Mouse (Mus musculus) ES-E14 (cell line): ENCODE results near the gene Tctex1d1. TPM values are rescaled to one million over a fixed set of nuclear protein-coding genes. Genes with fewer than 3 reads are reported as not detected.
A peak's percentile ranks its signal among the peaks of the same experiment; 100 is the strongest.

Experiments used
- DNase-seq: peaks from one replicate; pipeline ENCODE4 v3.0.0-alpha.2; 2013; ENCODE audit warnings: low read depth, low spot score
- H3K27ac ChIP-seq: 2 replicates; pipeline ENCODE4 v1.5.1; 2012; ENCODE audit warnings: low read depth, mild to moderate bottlenecking, low read length, moderate library complexity, mixed read lengths; ENCODE audit not compliant: poor library complexity, insufficient read depth, severe bottlenecking
- H3K36me3 ChIP-seq: 2 replicates; pipeline ENCODE4 v1.6.1; 2012; ENCODE audit warnings: mild to moderate bottlenecking, low read length, moderate library complexity, mixed read lengths; ENCODE audit not compliant: control insufficient read depth, poor library complexity, insufficient read depth, severe bottlenecking
- H3K4me1 ChIP-seq, 2 experiments: fragments of 150-350 bp in 1 of 2; sonication (generic) in 1 of 2; 2 replicates each; pipeline ENCODE4 v1.6.1; 2012; ENCODE audit warnings: low read length in 2 of 2, mild to moderate bottlenecking in 1 of 2, mixed read lengths in 1 of 2; ENCODE audit not compliant: control insufficient read depth in 2 of 2, insufficient read depth in 2 of 2, poor library complexity in 1 of 2
- H3K4me3 ChIP-seq, 2 experiments: fragments of 150-350 bp in 1 of 2; sonication (generic) in 1 of 2; 2 replicates each; pipeline ENCODE4 v1.5.1; 2012; ENCODE audit warnings: low read length in 2 of 2, low read depth in 1 of 2, mild to moderate bottlenecking in 1 of 2, mixed read lengths in 1 of 2; ENCODE audit not compliant: insufficient read depth in 1 of 2, poor library complexity in 1 of 2, severe bottlenecking in 1 of 2
- H3K9ac ChIP-seq: 2 replicates; pipeline ENCODE4 v1.6.1; 2012; ENCODE audit warnings: low read depth, mild to moderate bottlenecking, low read length, mixed read lengths; ENCODE audit not compliant: poor library complexity, insufficient read depth, severe bottlenecking
- H3K9me3 ChIP-seq: fragments of 150-350 bp; sonication (generic); 2 replicates; pipeline ENCODE4 v1.6.1; 2012; ENCODE audit warnings: low read depth, mild to moderate bottlenecking, low read length; ENCODE audit not compliant: control insufficient read depth, insufficient read depth
- CHD2 ChIP-seq: IDR thresholded peaks from 2 replicates; pipeline ENCODE4 v1.6.1; 2014; ENCODE audit warnings: mild to moderate bottlenecking, low read depth, low read length, inconsistent platforms
- HCFC1 ChIP-seq: IDR thresholded peaks from 2 replicates; pipeline ENCODE4 v1.6.1; 2012; ENCODE audit warnings: low read length, inconsistent platforms, borderline replicate concordance; ENCODE audit not compliant: insufficient read depth
- MAFK ChIP-seq: IDR thresholded peaks from 2 replicates; pipeline ENCODE4 v1.6.1; 2014; ENCODE audit warnings: mild to moderate bottlenecking, low read depth, low read length, inconsistent platforms; ENCODE audit not compliant: insufficient read depth
- ZC3H11A ChIP-seq: IDR thresholded peaks from 2 replicates; pipeline ENCODE4 v1.6.1; 2012; ENCODE audit warnings: low read depth, mild to moderate bottlenecking, inconsistent platforms, low read length, borderline replicate concordance
- ZNF384 ChIP-seq: IDR thresholded peaks from 2 replicates; pipeline ENCODE4 v1.6.1; 2012; ENCODE audit warnings: low read depth, low read length, inconsistent platforms
- in situ Hi-C, 2 experiments: fragments of 600-800 bp; cut with MboI; formaldehyde crosslinking; loops; one replicate each; pipeline ENCODE4 v1.15.1; 2025; ENCODE audit warnings: low sequenced_read_pairs in 2 of 2, inconsistent platforms in 1 of 2; ENCODE audit not compliant: unreplicated experiment in 2 of 2
- total RNA-seq: library from RNA; depleted of rRNA; stranded (reverse); fragments of 300-350 nt; gene quantifications from 2 replicates; pipeline ENCODE4 v1.2.3, GENCODE M21; 2012

Gene Tctex1d1
- total RNA-seq, 1 experiment, result not detected

DNA sequence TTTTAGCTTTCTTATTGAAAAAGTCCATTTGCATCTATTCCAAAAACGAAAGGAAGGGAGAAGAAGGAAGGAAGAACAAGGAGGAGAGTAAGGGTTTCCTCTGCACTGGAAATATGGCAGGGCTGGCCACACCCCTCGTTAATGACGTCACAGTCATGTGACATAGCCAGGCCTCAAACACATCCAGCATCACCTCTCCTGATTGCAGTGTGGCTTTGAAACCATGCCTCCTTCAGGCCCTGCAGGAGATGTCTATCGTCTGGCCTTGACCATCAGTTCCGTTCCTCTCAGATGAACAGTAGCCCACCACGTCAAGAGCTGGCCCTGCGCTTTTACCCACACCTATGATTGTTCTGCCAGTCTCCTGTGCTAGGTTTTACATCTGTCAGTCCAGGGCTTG, 7.8 kb downstream of the Tctex1d1 start:
- no peak overlapping the region for H3K4me3 ChIP-seq
- no peaks in the 10 kb centered on the region for H3K36me3 ChIP-seq
- H3K27ac ChIP-seq, result no peak overlapping the region
- in situ Hi-C loops, result no loop called here
- H3K4me1 ChIP-seq, result peaks cover 0 to 3% of the 10 kb centered on the region in 2 experiments; a peak in 1 of 4 replicates
- no peak overlapping the region for H3K9ac ChIP-seq
- H3K9me3 ChIP-seq, result no peaks in the 10 kb centered on the region
- no peak for DNase-seq
- no peak for TF ChIP-seq ZNF384
- no peak for TF ChIP-seq ZC3H11A
- TF ChIP-seq MAFK, result no peak
- no peak for TF ChIP-seq HCFC1
- no peak for TF ChIP-seq CHD2

DNA sequence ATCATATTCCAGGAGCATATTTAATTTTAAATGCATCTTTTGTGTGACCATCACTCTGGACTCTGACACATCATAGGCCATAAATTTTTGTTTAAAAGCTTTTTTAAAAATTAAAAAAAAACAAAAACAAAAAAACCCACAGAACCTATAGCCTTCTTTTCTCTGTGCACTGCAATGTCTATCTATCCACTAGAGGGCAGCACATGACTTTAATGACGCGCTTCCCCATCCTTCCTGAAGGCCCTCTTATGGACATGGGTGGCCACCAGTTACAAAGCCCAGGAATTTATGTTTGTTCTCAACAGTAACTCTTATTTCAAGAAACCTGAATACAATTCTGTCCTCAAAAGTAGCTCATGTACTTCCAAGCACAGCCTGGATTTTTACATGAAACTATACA, 8.5 kb downstream of the Tctex1d1 start:
- DNase-seq, result peak; percentile 42
- in situ Hi-C loops, result no loop called here
- no peak for TF ChIP-seq HCFC1
- peak; percentile 52 for TF ChIP-seq ZC3H11A

GRCm38 (mm10) chr4:102987325-102987724, 8.9 kb downstream of the Tctex1d1 start:
- Histone ChIP-seq H3K27ac (no peak overlapping the region), H3K9ac (no peak overlapping the region), H3K36me3 (no peaks in the 10 kb centered on the region), H3K4me3 (no peak overlapping the region), H3K9me3 (no peaks in the 10 kb centered on the region), H3K4me1 (peaks cover 0 to 3% of the 10 kb centered on the region in 2 experiments; a peak in 1 of 4 replicates)
- no peak for TF ChIP-seq ZNF384
- TF ChIP-seq MAFK, result no peak
- no peak for TF ChIP-seq HCFC1
- no peak for TF ChIP-seq CHD2
- no peak for TF ChIP-seq ZC3H11A
- in situ Hi-C loops, result no loop called here
- no peak for DNase-seq

More for the DNA sequence above, 8.5 kb downstream of the Tctex1d1 start:
- no peak overlapping the region for H3K4me3 ChIP-seq
- H3K36me3 ChIP-seq, result no peaks in the 10 kb centered on the region
- H3K9ac ChIP-seq, result no peak overlapping the region
- H3K9me3 ChIP-seq, result no peaks in the 10 kb centered on the region
- H3K27ac ChIP-seq, result no peak overlapping the region
- H3K4me1 ChIP-seq, result peaks cover 0 to 3% of the 10 kb centered on the region in 2 experiments; a peak in 1 of 4 replicates

GRCm38 (mm10) chr4:102987756-102988155, 9.3 kb downstream of the Tctex1d1 start:
- no peak overlapping the region for H3K27ac ChIP-seq
- H3K4me1 ChIP-seq, result no peaks in the 10 kb centered on the region
- H3K36me3 ChIP-seq, result no peaks in the 10 kb centered on the region
- H3K4me3 ChIP-seq, result no peak overlapping the region
- H3K9ac ChIP-seq, result no peak overlapping the region
- no peaks in the 10 kb centered on the region for H3K9me3 ChIP-seq
- TF ChIP-seq MAFK, result no peak
- no peak for TF ChIP-seq CHD2
- no peak for TF ChIP-seq ZNF384
- TF ChIP-seq HCFC1, result no peak
- TF ChIP-seq ZC3H11A, result no peak
- in situ Hi-C loops, result no loop called here
- DNase-seq, result no peak

- no peak overlapping the region for H3K4me3 ChIP-seq
- H3K9ac ChIP-seq, result no peak overlapping the region
- in situ Hi-C loops, result no loop called here
- DNase-seq, result no peak
- no peaks in the 10 kb centered on the region for H3K9me3 ChIP-seq
- TF ChIP-seq ZC3H11A, result no peak
- TF ChIP-seq MAFK, result no peak
- TF ChIP-seq ZNF384, result no peak
- no peak for TF ChIP-seq CHD2
- TF ChIP-seq HCFC1, result no peak
- no peak overlapping the region for H3K27ac ChIP-seq
- H3K4me1 ChIP-seq, result no peaks in the 10 kb centered on the region
- no peaks in the 10 kb centered on the region for H3K36me3 ChIP-seq
These were observed 10.1 kb downstream of the Tctex1d1 start for GRCm38 (mm10) chr4:102988526-102988925.
